ENCODE assay signal across 8 mouse cellular contexts in genomic region chr9:77755403-77755784, GRCm38 (mm10). TPM values are rescaled to one million over a fixed set of nuclear protein-coding genes. Genes with fewer than 3 reads are reported as not detected.
DNase-seq lines count a peak whose midpoint lies in the region; ATAC-seq lines count a peak whose summit lies in the region.

No protein-coding gene starts in this region.

- H3K9me3 ChIP-seq in heart, embryonic 15.5 days (replicated peaks), result no peaks in the 10 kb centered on the region
- no peaks in the 10 kb centered on the region for H3K9me3 ChIP-seq in hindbrain, embryonic 10.5 days
- no peaks in the 10 kb centered on the region for H3K9me3 ChIP-seq in midbrain, embryonic 10.5 days (replicated peaks)

- H3K27ac ChIP-seq in heart, embryonic 15.5 days, result 0 out of 2 replicates have a peak overlapping the region, but pooled peaks have one; percentile 93
- H3K27ac ChIP-seq in hindbrain, embryonic 10.5 days, result peak overlapping the region; percentile 95
- H3K27ac ChIP-seq in midbrain, embryonic 10.5 days (replicated peaks), result peak overlapping the region; percentile 94

- peak overlapping the region; percentile 94 for H3K4me3 ChIP-seq in heart, embryonic 15.5 days
- H3K4me3 ChIP-seq in hindbrain, embryonic 10.5 days, result peak overlapping the region; percentile 84
- peak overlapping the region; percentile 82 for H3K4me3 ChIP-seq in midbrain, embryonic 10.5 days

- H3K9ac ChIP-seq in heart, embryonic 15.5 days, result peak overlapping the region; percentile 89

- no peaks in the 10 kb centered on the region for H3K27me3 ChIP-seq in heart, embryonic 15.5 days
- H3K27me3 ChIP-seq in hindbrain, embryonic 10.5 days (ENCODE audit: insufficient read depth, poor library complexity, severe bottlenecking), result 0 out of 2 replicates have a peak, but pooled peaks cover 3% of the 10 kb centered on the region
- peaks cover 6% of the 10 kb centered on the region; the same call in 1 of the 2 replicates for H3K27me3 ChIP-seq in midbrain, embryonic 10.5 days (ENCODE audit: low read depth, poor library complexity, severe bottlenecking)

- no peak for ATAC-seq in heart, embryonic 15.5 days (replicated peaks; ENCODE audit: insufficient number of reproducible peaks, insufficient read depth, low FRiP score, low read depth)

- no peaks in the 10 kb centered on the region for H3K36me3 ChIP-seq in heart, embryonic 15.5 days
- H3K36me3 ChIP-seq in hindbrain, embryonic 10.5 days, result no peaks in the 10 kb centered on the region; the same call in 1 of the 2 replicates
- peaks cover 3% of the 10 kb centered on the region; the same call in 1 of the 2 replicates for H3K36me3 ChIP-seq in midbrain, embryonic 10.5 days

- WGBS in heart, embryonic 15.5 days, result 17% methylated on average over 9 of the region's 9 CpGs
- WGBS in hindbrain, embryonic 10.5 days, result 20% methylated on average over 9 of the region's 9 CpGs
- 20% methylated on average over 9 of the region's 9 CpGs for WGBS in midbrain, embryonic 10.5 days

- no peak for DNase-seq in heart, adult 9 months (ENCODE audit: low spot score in 2 of 2)
- peak; percentile 42 for DNase-seq in Muller cell, postnatal 12 days (ENCODE audit: inconsistent ontology term)
- no peak for DNase-seq in hindbrain, embryonic 10.5 days (ENCODE audit: low spot score)
- DNase-seq in midbrain, embryonic 10.5 days (ENCODE audit: low spot score), result no peak
- no peak for DNase-seq in right cerebral cortex, postnatal 10 days (ENCODE audit: low spot score in 2 of 2)
- DNase-seq in yolk sac, embryonic 10.5 days (ENCODE audit: low spot score), result no peak
- DNase-seq in cerebellum, adult 11-12 months, result no peak

- peaks cover 22% of the 10 kb centered on the region for H3K4me1 ChIP-seq in heart, embryonic 15.5 days (replicated peaks)
- H3K4me1 ChIP-seq in hindbrain, embryonic 10.5 days (replicated peaks), result peaks cover 22% of the 10 kb centered on the region
- H3K4me1 ChIP-seq in midbrain, embryonic 10.5 days, result peaks cover 27% of the 10 kb centered on the region

- H3K4me2 ChIP-seq in heart, embryonic 15.5 days, result peak overlapping the region; percentile 96

RNA-seq across cellular contexts. Expression of gene Gclc, which starts 1.1 kb away (rescaled TPM):
- 5.9 and 9.2 TPM in 2 replicates for polyA plus RNA-seq in heart, embryonic 15.5 days (2015; fragmentation: Nextera tagmentation; extraction: Ambion mirVana)
- 13.9 and 17.4 TPM in 2 replicates for polyA plus RNA-seq in hindbrain, embryonic 10.5 days (2016; fragmentation: Nextera tagmentation; extraction: Ambion mirVana)
- 15.5 and 17.1 TPM in 2 replicates for polyA plus RNA-seq in midbrain, embryonic 10.5 days (2016; fragmentation: Nextera tagmentation; extraction: Ambion mirVana)
